Mouse (Mus musculus): Measurements from ENCODE around the gene Upk3b. TPM values are rescaled to one million over a fixed set of nuclear protein-coding genes. Genes with fewer than 3 reads are reported as not detected.

The Upk3b gene
- total RNA-seq, 2 experiments from 2014 or later = 18.0 to 32.2 TPM

Other genes starting within 250 kb of the Upk3b start
- under 1 TPM; 0.24 to 0.25 TPM for gene Srrm3, start 231.6 kb upstream of the Upk3b start, total RNA-seq (2021)
- gene Hspb1, start 150.6 kb upstream of the Upk3b start, total RNA-seq (2021) = 100 to 1,000 TPM; 304 to 329 TPM
- 100 to 1,000 TPM; 321 to 334 TPM for gene Ywhag, start 103.9 kb upstream of the Upk3b start, total RNA-seq (2021)
- 1 to 10 TPM in 1 of 2 experiments, under 1 TPM in 1; 0.43 to 1.4 TPM for gene Ssc4d, start 64.0 kb upstream of the Upk3b start, total RNA-seq (2021)
- not detected for gene Zp3, start 58.4 kb upstream of the Upk3b start, total RNA-seq (2021)
- 10 to 100 TPM in 1 of 2 experiments, 1 to 10 TPM in 1; 9.5 to 10.7 TPM for gene Dtx2, start 43.7 kb upstream of the Upk3b start, total RNA-seq (2021)
- gene Upk3bl, start 16.0 kb downstream of the Upk3b start, total RNA-seq (2021) = not detected
- gene Rasa4, start 45.4 kb downstream of the Upk3b start, total RNA-seq (2021) = 1 to 10 TPM; 5.5 to 6.3 TPM
- gene Polr2j, start 78.1 kb downstream of the Upk3b start, total RNA-seq (2021) = 10 to 100 TPM; 63.9 to 80.0 TPM
- gene Lrwd1, start 97.6 kb downstream of the Upk3b start, total RNA-seq (2021) = 1 to 10 TPM; 7.0 to 7.7 TPM
- 1 to 10 TPM; 6.1 to 7.1 TPM for gene Alkbh4, start 97.7 kb downstream of the Upk3b start, total RNA-seq (2021)
- 1 to 10 TPM; 2.7 to 3.8 TPM for gene Orai2, start 132.2 kb downstream of the Upk3b start, total RNA-seq (2021)
- 10 to 100 TPM; 24.4 to 25.6 TPM for gene Prkrip1, start 160.5 kb downstream of the Upk3b start, total RNA-seq (2021)
- 1 to 10 TPM; 2.0 to 3.3 TPM for gene Sh2b2, start 208.1 kb downstream of the Upk3b start, total RNA-seq (2021)

Data from heart, postnatal 10 days (tissue).